Mouse (Mus musculus) kidney, adult 2 months (tissue): ENCODE results near the gene Alg14.

Experiments
- CTCF ChIP-seq: fragments of 200-500 bp; conservative IDR thresholded peaks from 2 replicates; pipeline ENCODE4 v1.5.1; 2011; ENCODE audit warnings: low read depth, mild to moderate bottlenecking, control low read depth, low read length, moderate library complexity, mixed read lengths; ENCODE audit not compliant: insufficient read depth, insufficient read length
- POLR2A ChIP-seq: fragments of 200-500 bp; IDR thresholded peaks from one replicate; pipeline ENCODE4 v1.6.1; 2011; ENCODE audit warnings: low read depth, low read length, control low read depth

DNA sequence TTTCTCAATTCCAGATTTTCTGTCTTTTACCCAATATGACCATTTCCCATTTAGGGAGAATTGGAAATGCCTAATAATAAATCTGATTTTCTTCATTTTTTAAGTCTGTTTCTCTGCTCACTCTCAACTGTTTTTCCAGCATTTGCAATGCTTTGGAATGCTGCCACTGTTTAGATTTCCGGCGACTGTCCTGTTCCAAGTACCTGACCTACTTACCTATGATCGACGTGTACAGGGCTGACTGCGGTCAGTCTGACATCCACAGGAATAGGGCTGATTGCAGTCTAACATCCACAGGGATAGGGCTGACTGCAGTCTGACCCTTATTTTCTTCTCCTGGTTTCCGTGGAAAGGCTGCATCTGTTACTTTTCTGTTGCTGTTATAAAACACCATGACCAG lies 6.4 kb upstream of the Alg14 start:
- no peak for TF ChIP-seq CTCF
- no peak for TF ChIP-seq POLR2A
